Mouse (Mus musculus) thymus, adult 2 months (tissue): ENCODE data around the gene Dysf. TPM values are rescaled to one million over a fixed set of nuclear protein-coding genes. Genes with fewer than 3 reads are reported as not detected.

ENCODE experiments used
- DNase-seq: peaks from one replicate; pipeline ENCODE4 v3.0.0; 2021
- H3K27ac ChIP-seq: fragments of 200-500 bp; 2 replicates; pipeline ENCODE4 v1.5.1; 2012; ENCODE audit warnings: low read length, control low read depth; ENCODE audit not compliant: control insufficient read depth, insufficient read depth
- H3K27me3 ChIP-seq: fragments of 200-500 bp; 2 replicates; pipeline ENCODE4 v1.6.1; 2012; ENCODE audit warnings: mild to moderate bottlenecking, low read length, moderate library complexity, mixed read lengths; ENCODE audit not compliant: control insufficient read depth, insufficient read depth
- H3K36me3 ChIP-seq: fragments of 200-500 bp; 2 replicates; pipeline ENCODE4 v1.6.1; 2012; ENCODE audit warnings: mild to moderate bottlenecking, low read length, moderate library complexity; ENCODE audit not compliant: control insufficient read depth, insufficient read depth
- H3K4me1 ChIP-seq: fragments of 200-500 bp; replicated peaks from 2 replicates; pipeline ENCODE4 v1.6.1; 2012; ENCODE audit warnings: low read length; ENCODE audit not compliant: control insufficient read depth, insufficient read depth
- H3K4me3 ChIP-seq: fragments of 200-500 bp; 2 replicates; pipeline ENCODE4 v1.5.1; 2012; ENCODE audit warnings: mild to moderate bottlenecking, low read length, control low read depth, moderate library complexity; ENCODE audit not compliant: control insufficient read depth, insufficient read depth
- CTCF ChIP-seq: fragments of 200-500 bp; IDR thresholded peaks from 2 replicates; pipeline ENCODE4 v1.5.1; 2012; ENCODE audit warnings: mild to moderate bottlenecking, control low read depth, low read length, moderate library complexity, borderline replicate concordance; ENCODE audit not compliant: control insufficient read depth, poor library complexity, insufficient read depth; ENCODE audit errors: extremely low read depth
- POLR2A ChIP-seq: fragments of 200-500 bp; IDR thresholded peaks from 2 replicates; pipeline ENCODE4 v1.6.1; 2012; ENCODE audit warnings: mild to moderate bottlenecking, low read length, control low read depth, moderate library complexity; ENCODE audit not compliant: control insufficient read depth, poor library complexity, insufficient read depth; ENCODE audit errors: extremely low read depth
- WGBS: fragments of 180-500 bp; shearing (Covaris S2); methylation state at CpG from one replicate; pipeline ENCODE4 v1.1.7; 2018; 5-methylcytosine and 5-hydroxymethylcytosine counted together
- polyA plus RNA-seq: library from polyadenylated mRNA; depleted of rRNA; stranded (reverse); fragments of >200 nt; gene quantifications from 2 replicates; pipeline ENCODE4 v1.2.3, GENCODE M21; 2012; rRNA removed

The Dysf gene
- polyA plus RNA-seq, 1 experiment, result 6.2 TPM

- Histone ChIP-seq H3K27ac (no peak overlapping the region), H3K36me3 (no peaks in the 10 kb centered on the region), H3K4me1 (no peaks in the 10 kb centered on the region), H3K4me3 (no peak overlapping the region), H3K27me3 (no peaks in the 10 kb centered on the region)
- DNase-seq, result no peak
- TF ChIP-seq POLR2A (no peak), CTCF (no peak)
- WGBS, result 92% methylated on average over 4 of the region's 4 CpGs
Observed at GRCm38 (mm10) chr6:84246101-84246760, 237.8 kb downstream of the Dysf start.

GRCm38 (mm10) chr6:84246979-84247378 lies 238.6 kb downstream of the Dysf start:
- Histone ChIP-seq H3K27me3 (no peaks in the 10 kb centered on the region), H3K4me1 (no peaks in the 10 kb centered on the region), H3K4me3 (no peak overlapping the region), H3K36me3 (no peaks in the 10 kb centered on the region), H3K27ac (no peak overlapping the region)
- no peak for TF ChIP-seq CTCF
- TF ChIP-seq POLR2A, result no peak
- no peak for DNase-seq
- WGBS, result 80% methylated on average over 5 of the region's 5 CpGs

Other genes with a start within 250 kb of the Dysf start
- gene Ankrd53, start 245.9 kb upstream of the Dysf start, polyA plus RNA-seq, result 0.05 TPM in 1 of 2 replicates, not detected in the other
- 183 and 190 TPM in 2 replicates for gene Tex261, start 232.8 kb upstream of the Dysf start, polyA plus RNA-seq
- gene Nagk, start 213.6 kb upstream of the Dysf start, polyA plus RNA-seq, result 15.7 and 18.7 TPM in 2 replicates
- gene Paip2b, start 176.8 kb upstream of the Dysf start, polyA plus RNA-seq, result 15.2 and 16.8 TPM in 2 replicates
- 21.3 and 24.2 TPM in 2 replicates for gene Zfp638, start 141.5 kb upstream of the Dysf start, polyA plus RNA-seq